Mouse (Mus musculus) thymus, adult 2 months (tissue): Measurements from ENCODE around the gene Mfsd4b2. TPM values are rescaled to one million over a fixed set of nuclear protein-coding genes. Genes with fewer than 3 reads are reported as not detected.

Experiments
- DNase-seq: peaks from one replicate; pipeline ENCODE4 v3.0.0; 2021
- H3K27ac ChIP-seq: fragments of 200-500 bp; 2 replicates; pipeline ENCODE4 v1.5.1; 2012; ENCODE audit warnings: low read length, control low read depth; ENCODE audit not compliant: control insufficient read depth, insufficient read depth
- H3K27me3 ChIP-seq: fragments of 200-500 bp; 2 replicates; pipeline ENCODE4 v1.6.1; 2012; ENCODE audit warnings: mild to moderate bottlenecking, low read length, moderate library complexity, mixed read lengths; ENCODE audit not compliant: control insufficient read depth, insufficient read depth
- H3K36me3 ChIP-seq: fragments of 200-500 bp; 2 replicates; pipeline ENCODE4 v1.6.1; 2012; ENCODE audit warnings: mild to moderate bottlenecking, low read length, moderate library complexity; ENCODE audit not compliant: control insufficient read depth, insufficient read depth
- H3K4me1 ChIP-seq: fragments of 200-500 bp; replicated peaks from 2 replicates; pipeline ENCODE4 v1.6.1; 2012; ENCODE audit warnings: low read length; ENCODE audit not compliant: control insufficient read depth, insufficient read depth
- H3K4me3 ChIP-seq: fragments of 200-500 bp; 2 replicates; pipeline ENCODE4 v1.5.1; 2012; ENCODE audit warnings: mild to moderate bottlenecking, low read length, control low read depth, moderate library complexity; ENCODE audit not compliant: control insufficient read depth, insufficient read depth
- CTCF ChIP-seq: fragments of 200-500 bp; IDR thresholded peaks from 2 replicates; pipeline ENCODE4 v1.5.1; 2012; ENCODE audit warnings: mild to moderate bottlenecking, control low read depth, low read length, moderate library complexity, borderline replicate concordance; ENCODE audit not compliant: control insufficient read depth, poor library complexity, insufficient read depth; ENCODE audit errors: extremely low read depth
- POLR2A ChIP-seq: fragments of 200-500 bp; IDR thresholded peaks from 2 replicates; pipeline ENCODE4 v1.6.1; 2012; ENCODE audit warnings: mild to moderate bottlenecking, low read length, control low read depth, moderate library complexity; ENCODE audit not compliant: control insufficient read depth, poor library complexity, insufficient read depth; ENCODE audit errors: extremely low read depth
- WGBS: fragments of 180-500 bp; shearing (Covaris S2); methylation state at CpG from one replicate; pipeline ENCODE4 v1.1.7; 2018; 5-methylcytosine and 5-hydroxymethylcytosine counted together
- polyA plus RNA-seq: library from polyadenylated mRNA; depleted of rRNA; stranded (reverse); fragments of >200 nt; gene quantifications from 2 replicates; pipeline ENCODE4 v1.2.3, GENCODE M21; 2012; rRNA removed

The Mfsd4b2 gene
- polyA plus RNA-seq, 1 experiment = 0.26 TPM

GRCm38 (mm10) chr10:39893702-39894697, 32.7 kb downstream of the Mfsd4b2 start:
- Histone ChIP-seq H3K27me3 (no peaks in the 10 kb centered on the region), H3K36me3 (no peaks in the 10 kb centered on the region; the same call in 1 of the 2 replicates), H3K27ac (no peak overlapping the region), H3K4me1 (0 out of 2 replicates have a peak, but pooled peaks cover 2% of the 10 kb centered on the region), H3K4me3 (no peak overlapping the region)
- no peak for TF ChIP-seq CTCF
- no peak for TF ChIP-seq POLR2A
- WGBS = 65% methylated on average over 11 of the region's 11 CpGs
- DNase-seq = no peak

- H3K4me1 ChIP-seq = no peaks in the 10 kb centered on the region
- H3K4me3 ChIP-seq = no peak overlapping the region
- WGBS = 88% methylated on average over 3 of the region's 3 CpGs
- no peak for DNase-seq
- TF ChIP-seq CTCF = no peak
- no peak for TF ChIP-seq POLR2A
- no peak overlapping the region for H3K27ac ChIP-seq
- no peaks in the 10 kb centered on the region for H3K27me3 ChIP-seq
- H3K36me3 ChIP-seq = no peaks in the 10 kb centered on the region; the same call in 1 of the 2 replicates
Observed at GRCm38 (mm10) chr10:39888621-39889020, 38.1 kb downstream of the Mfsd4b2 start.

Other genes with a start within 250 kb of the Mfsd4b2 start
- 29.5 and 31.8 TPM in 2 replicates for gene Rev3l, start 194.8 kb downstream of the Mfsd4b2 start, polyA plus RNA-seq
- 4.1 and 4.9 TPM in 2 replicates for gene Mfsd4b4, start 27.7 kb downstream of the Mfsd4b2 start, polyA plus RNA-seq
- gene Mfsd4b3, start 33.2 kb upstream of the Mfsd4b2 start, polyA plus RNA-seq = 0.82 and 1.2 TPM in 2 replicates
- gene Mfsd4b5, start 59.7 kb upstream of the Mfsd4b2 start, polyA plus RNA-seq = 0.19 and 0.59 TPM in 2 replicates
- 0.96 and 1.4 TPM in 2 replicates for gene Mfsd4b1, start 98.3 kb upstream of the Mfsd4b2 start, polyA plus RNA-seq
- gene Slc16a10, start 215.3 kb upstream of the Mfsd4b2 start, polyA plus RNA-seq = 45.4 and 50.0 TPM in 2 replicates